Mouse (Mus musculus): ENCODE measurements around the gene Lmtk2.

Lmtk2 gene

GRCm38 (mm10) chr5:144178216-144178615, 78.0 kb downstream of the Lmtk2 start:
- DNase-seq (ENCODE audit: low spot score) = no peak

GRCm38 (mm10) chr5:144181249-144181648, 81.0 kb downstream of the Lmtk2 start:
- DNase-seq (ENCODE audit: low spot score) = no peak

- DNase-seq (ENCODE audit: low spot score) = no peak
Measured at GRCm38 (mm10) chr5:144182542-144183247, 82.5 kb downstream of the Lmtk2 start.

GRCm38 (mm10) chr5:144183248-144183559, 83.0 kb downstream of the Lmtk2 start:
- DNase-seq (ENCODE audit: low spot score) = no peak

- no peak for DNase-seq (ENCODE audit: low spot score)
Measured at GRCm38 (mm10) chr5:144183647-144184335, 83.6 kb downstream of the Lmtk2 start.

GRCm38 (mm10) chr5:144184350-144185045, 84.3 kb downstream of the Lmtk2 start:
- no peak for DNase-seq (ENCODE audit: low spot score)

GRCm38 (mm10) chr5:144188422-144188821, 88.2 kb downstream of the Lmtk2 start:
- DNase-seq (ENCODE audit: low spot score) = no peak

- no peak for DNase-seq (ENCODE audit: low spot score)
Measured at GRCm38 (mm10) chr5:144189327-144189726, 89.1 kb downstream of the Lmtk2 start.

- peak; percentile 76 for DNase-seq (ENCODE audit: low spot score)
Measured at GRCm38 (mm10) chr5:144189950-144190583, 89.8 kb downstream of the Lmtk2 start, which contains the start of gene Bhlha15. Gene Bhlha15 (plus strand): TSS chr5:144190286.

GRCm38 (mm10) chr5:144191026-144191425, 90.8 kb downstream of the Lmtk2 start:
- DNase-seq (ENCODE audit: low spot score) = no peak

- no peak for DNase-seq (ENCODE audit: low spot score)
Measured at GRCm38 (mm10) chr5:144192673-144193072, 92.4 kb downstream of the Lmtk2 start.

- no peak for DNase-seq (ENCODE audit: low spot score)
Measured at GRCm38 (mm10) chr5:144194416-144194815, 94.2 kb downstream of the Lmtk2 start.

- DNase-seq (ENCODE audit: low spot score) = no peak
Measured at GRCm38 (mm10) chr5:144195567-144195966, 95.3 kb downstream of the Lmtk2 start.

GRCm38 (mm10) chr5:144200616-144201015, 100.4 kb downstream of the Lmtk2 start:
- DNase-seq (ENCODE audit: low spot score) = no peak

- DNase-seq (ENCODE audit: low spot score) = no peak
Measured at GRCm38 (mm10) chr5:144202430-144202829, 102.2 kb downstream of the Lmtk2 start.

- no peak for DNase-seq (ENCODE audit: low spot score)
Measured at GRCm38 (mm10) chr5:144203398-144203959, 103.2 kb downstream of the Lmtk2 start.

GRCm38 (mm10) chr5:144204303-144204702, 104.1 kb downstream of the Lmtk2 start:
- DNase-seq (ENCODE audit: low spot score) = no peak

- DNase-seq (ENCODE audit: low spot score) = no peak
Measured at GRCm38 (mm10) chr5:144204911-144205310, 104.7 kb downstream of the Lmtk2 start.

GRCm38 (mm10) chr5:144206069-144206468, 105.8 kb downstream of the Lmtk2 start:
- DNase-seq (ENCODE audit: low spot score) = no peak

- peak; percentile 76 for DNase-seq (ENCODE audit: low spot score)
Measured at GRCm38 (mm10) chr5:144207478-144207877, 107.2 kb downstream of the Lmtk2 start.

GRCm38 (mm10) chr5:144214453-144214852, 114.2 kb downstream of the Lmtk2 start:
- DNase-seq (ENCODE audit: low spot score) = peak; percentile 83

- no peak for DNase-seq (ENCODE audit: low spot score)
Measured at GRCm38 (mm10) chr5:144215992-144216391, 115.8 kb downstream of the Lmtk2 start.
